Mouse (Mus musculus) kidney, adult 2 months (tissue): ENCODE measurements at regions not wholly inside any gene's neighbourhood (a gene's known extent, or its start where the extent isn't known, plus 50 kb on each side); places are given as distances from the start of the nearest gene placed in this dataset.

Source experiments
- CTCF ChIP-seq: fragments of 200-500 bp; conservative IDR thresholded peaks from 2 replicates; pipeline ENCODE4 v1.5.1; 2011; ENCODE audit warnings: low read depth, mild to moderate bottlenecking, control low read depth, low read length, moderate library complexity, mixed read lengths; ENCODE audit not compliant: insufficient read depth, insufficient read length
- POLR2A ChIP-seq: fragments of 200-500 bp; IDR thresholded peaks from one replicate; pipeline ENCODE4 v1.6.1; 2011; ENCODE audit warnings: low read depth, low read length, control low read depth

DNA sequence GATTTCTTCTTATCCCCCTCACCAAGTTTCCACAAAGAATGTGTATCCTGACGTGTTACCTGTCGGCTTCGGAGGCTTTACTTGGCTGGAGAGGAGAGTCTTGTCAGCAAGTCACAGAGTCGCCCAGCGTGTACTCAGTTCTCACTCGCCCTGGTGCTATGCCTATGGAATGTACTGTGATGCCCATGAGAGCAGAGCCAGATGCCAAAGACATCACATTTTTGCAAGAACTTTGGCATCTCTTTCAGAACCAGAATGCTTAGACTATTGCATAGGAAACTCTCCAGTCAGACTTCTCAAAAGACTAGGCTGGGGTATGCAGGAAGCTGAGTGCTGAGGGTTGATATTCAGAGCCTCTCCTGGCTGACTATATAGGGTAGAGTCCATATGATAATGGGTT is 99.3 kb upstream of the Tsc22d2 start:
- TF ChIP-seq POLR2A (no peak), CTCF (no peak)
